Mouse (Mus musculus): ENCODE results near the gene Sf3b5. TPM values are rescaled to one million over a fixed set of nuclear protein-coding genes. Genes with fewer than 3 reads are reported as not detected.
A peak's percentile ranks its signal among the peaks of the same experiment; 100 is the strongest.

The Sf3b5 gene
- total and polyA plus RNA-seq, 3 experiments, result 41.9 to 51.3 (median 49.1) TPM

GRCm38 (mm10) chr10:12986485-12986884 lies 18.7 kb upstream of the Sf3b5 start:
- Histone ChIP-seq H3K36me3 (replicated peaks in 1 of 2; ENCODE audit: control insufficient read depth in 1 of 2, insufficient read depth in 1 of 2, low read length in 1 of 2) (no peaks in the 10 kb centered on the region), H3K4me2 (ENCODE audit: insufficient read depth, low read depth, poor library complexity, severe bottlenecking) (no peak overlapping the region), H3K27me3 (replicated peaks) (no peaks in the 10 kb centered on the region), H3K9me3 (replicated peaks; ENCODE audit: low read length) (no peaks in the 10 kb centered on the region), H3K79me2 (replicated peaks; ENCODE audit: control insufficient read depth, extremely low read depth, insufficient read depth, poor library complexity, severe bottlenecking) (no peaks in the 10 kb centered on the region), H3K4me3 (replicated peaks in 1 of 3; ENCODE audit: low read depth in 2 of 3, low read length in 2 of 3, poor library complexity in 1 of 3) (no peak overlapping the region), H3K9ac (ENCODE audit: insufficient read depth, low read depth) (no peak overlapping the region), H3K27ac (ENCODE audit: insufficient read depth, low read depth) (no peak overlapping the region), H3K4me1 (ENCODE audit: control insufficient read depth in 1 of 2, insufficient read depth in 2 of 2) (peaks cover 34 to 76% of the 10 kb centered on the region in 2 experiments)
- DNase-seq (ENCODE audit: extremely low read depth), result no peak
- dilution Hi-C loops (cut with MboI; ENCODE audit: extremely low pct_ligation_motif_present, extremely low pct_unique_long_range_greater_than_20kb, low sequenced_read_pairs), result no loop called here
- in situ Hi-C loops (cut with MboI; ENCODE audit: low pct_ligation_motif_present, low pct_unique_long_range_greater_than_20kb, low sequenced_read_pairs), result loop anchor here (5.0 kb wide), 1 partner anchor 64 kb away; no protein-coding TSS in a partner anchor
- no peak for TF ChIP-seq ZKSCAN1 (IDR thresholded peaks at IDR 0.05; ENCODE audit: borderline replicate concordance, low read depth, low read length)
- TF ChIP-seq MAFK (IDR thresholded peaks at IDR 0.05; ENCODE audit: insufficient replicate concordance, low read length), result no peak
- no peak for TF ChIP-seq TCF12 (IDR thresholded peaks at IDR 0.05; ENCODE audit: low read depth, low read length)
- TF ChIP-seq E2F4 (IDR thresholded peaks at IDR 0.05; ENCODE audit: insufficient replicate concordance, low read depth, low read length), result no peak
- no peak for TF ChIP-seq EP300 (IDR thresholded peaks at IDR 0.05; ENCODE audit: low read length)
- no peak for TF ChIP-seq USF1 (IDR thresholded peaks at IDR 0.05; ENCODE audit: low read depth, low read length)
- no peak for TF ChIP-seq MAX (IDR thresholded peaks at IDR 0.05; ENCODE audit: low read length)
- no peak for TF ChIP-seq CTCF (conservative IDR thresholded peaks at IDR 0.05 in 1 of 2, IDR thresholded peaks at IDR 0.05 in 1 of 2; ENCODE audit: low read depth in 2 of 2, low read length in 2 of 2)

- no peak overlapping the region for H3K4me3 ChIP-seq (replicated peaks in 1 of 3; ENCODE audit: low read depth in 2 of 3, low read length in 2 of 3, poor library complexity in 1 of 3)
- in situ Hi-C loops (cut with MboI; ENCODE audit: low pct_ligation_motif_present, low pct_unique_long_range_greater_than_20kb, low sequenced_read_pairs) (loop anchor here (5.0 kb wide), 1 partner anchor 65 kb away; no protein-coding TSS in a partner anchor), dilution Hi-C loops (cut with MboI; ENCODE audit: extremely low pct_ligation_motif_present, extremely low pct_unique_long_range_greater_than_20kb, low sequenced_read_pairs) (no loop called here)
- no peak overlapping the region for H3K27ac ChIP-seq (ENCODE audit: insufficient read depth, low read depth)
- H3K4me1 ChIP-seq (ENCODE audit: control insufficient read depth in 1 of 2, insufficient read depth in 2 of 2), result peaks cover 32 to 76% of the 10 kb centered on the region in 2 experiments
- DNase-seq (ENCODE audit: extremely low read depth), result no peak
- H3K9ac ChIP-seq (ENCODE audit: insufficient read depth, low read depth), result no peak overlapping the region
- no peaks in the 10 kb centered on the region for H3K36me3 ChIP-seq (replicated peaks in 1 of 2; ENCODE audit: control insufficient read depth in 1 of 2, insufficient read depth in 1 of 2, low read length in 1 of 2)
- no peak overlapping the region for H3K4me2 ChIP-seq (ENCODE audit: insufficient read depth, low read depth, poor library complexity, severe bottlenecking)
- TF ChIP-seq RAD21 (IDR thresholded peaks at IDR 0.05; ENCODE audit: low read depth, low read length), result peak; percentile 20
- TF ChIP-seq ZC3H11A (IDR thresholded peaks at IDR 0.05; ENCODE audit: low read depth, low read length), result no peak
- TF ChIP-seq BHLHE40 (IDR thresholded peaks at IDR 0.05; ENCODE audit: low read depth, low read length), result no peak
- TF ChIP-seq SMC3 (IDR thresholded peaks at IDR 0.05; ENCODE audit: low read depth, low read length), result peak; percentile 30
- TF ChIP-seq CTCF (conservative IDR thresholded peaks at IDR 0.05 in 1 of 2, IDR thresholded peaks at IDR 0.05 in 1 of 2; ENCODE audit: low read depth in 2 of 2, low read length in 2 of 2), result peak in 1 of 2 experiments; percentile 44; a peak in 2 of 4 replicates
- no peaks in the 10 kb centered on the region for H3K9me3 ChIP-seq (replicated peaks; ENCODE audit: low read length)
- H3K27me3 ChIP-seq (replicated peaks), result no peaks in the 10 kb centered on the region
- H3K79me2 ChIP-seq (replicated peaks; ENCODE audit: control insufficient read depth, extremely low read depth, insufficient read depth, poor library complexity, severe bottlenecking), result no peaks in the 10 kb centered on the region
Measured at GRCm38 (mm10) chr10:12986943-12987342, 18.2 kb upstream of the Sf3b5 start.

GRCm38 (mm10) chr10:12991953-12992352 lies 13.2 kb upstream of the Sf3b5 start:
- peak overlapping the region; percentile 9; the same call in 1 of the 2 replicates for H3K4me2 ChIP-seq (ENCODE audit: insufficient read depth, low read depth, poor library complexity, severe bottlenecking)
- TF ChIP-seq RCOR1 (conservative IDR thresholded peaks at IDR 0.05; ENCODE audit: low read depth, low read length) (no peak), POLR2A (IDR thresholded peaks at IDR 0.05; ENCODE audit: low read depth, low read length) (0 out of 2 replicates have a peak, but pooled peaks have one; percentile 32)
- H3K79me2 ChIP-seq (replicated peaks; ENCODE audit: control insufficient read depth, extremely low read depth, insufficient read depth, poor library complexity, severe bottlenecking), result no peaks in the 10 kb centered on the region
- peak overlapping the region in 2 of 3 experiments; percentile 14 to 30 for H3K4me3 ChIP-seq (replicated peaks in 1 of 3; ENCODE audit: low read depth in 2 of 3, low read length in 2 of 3, poor library complexity in 1 of 3)
- dilution Hi-C loops (cut with MboI; ENCODE audit: extremely low pct_ligation_motif_present, extremely low pct_unique_long_range_greater_than_20kb, low sequenced_read_pairs) (no loop called here), in situ Hi-C loops (cut with MboI; ENCODE audit: low pct_ligation_motif_present, low pct_unique_long_range_greater_than_20kb, low sequenced_read_pairs) (loop anchor here (10.0 kb wide), 1 partner anchor 307 kb away; no protein-coding TSS in a partner anchor)
- no peak for DNase-seq (ENCODE audit: extremely low read depth)
- H3K27me3 ChIP-seq (replicated peaks), result no peaks in the 10 kb centered on the region
- H3K9ac ChIP-seq (ENCODE audit: insufficient read depth, low read depth), result peak overlapping the region; percentile 8; the same call in 1 of the 2 replicates
- H3K4me1 ChIP-seq (ENCODE audit: control insufficient read depth in 1 of 2, insufficient read depth in 2 of 2), result peaks cover 24 to 54% of the 10 kb centered on the region in 2 experiments
- no peak overlapping the region for H3K27ac ChIP-seq (ENCODE audit: insufficient read depth, low read depth)
- H3K9me3 ChIP-seq (replicated peaks; ENCODE audit: low read length), result no peaks in the 10 kb centered on the region
- no peaks in the 10 kb centered on the region for H3K36me3 ChIP-seq (replicated peaks in 1 of 2; ENCODE audit: control insufficient read depth in 1 of 2, insufficient read depth in 1 of 2, low read length in 1 of 2)

Measured in CH12.LX (cell line).